Mouse (Mus musculus) neutrophil, adult 59 days (primary cell): Measurements from ENCODE around the gene Adgrl3. TPM values are rescaled to one million over a fixed set of nuclear protein-coding genes. Genes with fewer than 3 reads are reported as not detected.

ENCODE experiments used
- total RNA-seq, 2 experiments: library from RNA; stranded (reverse); gene quantifications; 1 replicate in 1 of 2; 2 replicates in 1 of 2; pipeline ENCODE4 v1.2.4; 2023

Adgrl3 gene
- 1 to 10 TPM; 1.3 to 1.9 TPM for total RNA-seq

GRCm38 (mm10) chr5:81019590-81020254 lies at the start of gene Adgrl3:
Gene Adgrl3 (plus strand): TSS chr5:81020138.

